Mouse (Mus musculus) activated CD4-positive, CD25-positive, alpha-beta regulatory T cell, adult 4 months (primary cell): ENCODE data around the gene Apeh. TPM values are rescaled to one million over a fixed set of nuclear protein-coding genes. Genes with fewer than 3 reads are reported as not detected.

Experiments
- ATAC-seq: one replicate; pipeline ENCODE4 v1.8.0; 2017
- polyA plus RNA-seq, 2 experiments: library from polyadenylated mRNA; unstranded; fragments of 100-300 nt; shearing (Covaris generic); gene quantifications; one replicate each; pipeline ENCODE4 v1.2.1; 2017

Apeh gene
- polyA plus RNA-seq, 2 experiments from 2014 or later: 39.4 to 45.0 TPM

DNA sequence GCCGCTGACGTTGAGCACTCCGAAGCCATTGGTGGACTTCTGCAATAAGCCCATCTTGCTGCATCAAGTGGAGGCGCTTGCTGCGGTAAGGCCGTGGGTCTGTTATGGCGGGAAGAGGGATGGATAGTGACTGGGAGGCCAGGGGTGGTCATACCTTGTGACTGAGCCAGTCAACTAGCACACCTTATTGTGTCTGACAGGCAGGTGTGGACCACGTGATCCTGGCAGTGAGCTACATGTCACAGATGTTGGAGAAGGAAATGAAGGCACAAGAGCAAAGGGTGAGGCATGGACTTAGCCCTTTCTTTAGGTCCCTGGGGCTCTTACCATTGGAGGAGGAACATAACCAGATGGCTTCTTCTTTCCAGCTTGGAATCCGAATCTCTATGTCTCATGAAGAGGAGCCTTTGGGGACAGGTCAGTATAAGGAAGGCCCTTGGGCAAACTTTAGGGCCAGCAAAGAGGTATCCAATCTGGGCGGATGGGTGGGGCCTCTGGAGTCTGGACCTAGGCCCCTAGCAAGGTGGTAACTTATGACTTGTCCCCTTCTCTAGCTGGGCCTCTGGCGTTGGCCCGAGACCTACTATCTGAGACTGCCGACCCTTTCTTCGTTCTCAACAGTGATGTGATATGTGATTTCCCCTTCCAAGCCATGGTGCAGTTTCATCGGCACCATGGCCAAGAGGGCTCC, 44.7 kb downstream of the Apeh start:
- no peak for ATAC-seq

DNA sequence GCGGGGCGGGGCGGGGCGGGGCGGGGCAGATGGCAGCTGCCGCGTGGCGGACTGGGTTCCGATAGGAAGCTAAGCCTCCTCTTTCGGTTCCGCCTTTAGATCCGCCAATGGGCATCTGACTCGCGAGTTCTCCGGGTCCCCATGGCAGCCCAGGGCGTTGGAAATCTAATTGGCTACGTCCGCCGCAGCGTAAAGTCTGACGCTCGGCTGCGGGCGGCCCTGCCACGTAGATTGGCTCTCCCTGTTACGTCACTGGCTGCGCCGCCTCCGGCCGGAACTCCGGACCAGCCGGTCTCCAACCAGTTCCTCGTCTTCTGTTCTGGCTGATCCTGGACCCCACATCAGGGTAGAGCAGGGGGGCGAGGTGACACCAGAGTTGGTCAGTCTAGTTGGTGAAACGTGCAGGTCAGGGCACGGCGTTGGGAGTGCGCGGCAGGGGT, 45.4 kb downstream of the Apeh start, which contains the start of gene Gmppb:
TSS of gene Gmppb (plus strand) at position 227 of the 440 bp plus-strand sequence.
- peak; percentile 93 for ATAC-seq

DNA sequence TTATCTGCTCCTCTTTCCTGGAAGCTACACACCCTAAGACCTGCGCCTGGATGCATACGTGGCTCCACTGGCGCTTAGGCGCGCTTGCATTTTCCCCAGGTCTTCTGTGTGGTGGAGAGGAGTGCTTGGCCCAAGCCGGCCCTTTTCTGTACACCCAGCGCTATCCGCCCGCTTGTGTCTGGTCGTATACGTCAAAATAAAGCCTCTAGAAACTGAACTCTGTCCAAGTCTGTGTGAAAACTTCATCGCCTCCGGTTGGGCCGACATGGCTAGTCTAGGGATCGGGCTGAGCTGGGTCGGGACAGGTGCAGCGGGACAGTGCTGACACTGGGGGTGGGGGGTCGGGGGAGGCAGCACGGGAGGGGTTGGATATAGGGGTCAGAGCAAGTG, 45.8 kb downstream of the Apeh start:
- no peak for ATAC-seq

DNA sequence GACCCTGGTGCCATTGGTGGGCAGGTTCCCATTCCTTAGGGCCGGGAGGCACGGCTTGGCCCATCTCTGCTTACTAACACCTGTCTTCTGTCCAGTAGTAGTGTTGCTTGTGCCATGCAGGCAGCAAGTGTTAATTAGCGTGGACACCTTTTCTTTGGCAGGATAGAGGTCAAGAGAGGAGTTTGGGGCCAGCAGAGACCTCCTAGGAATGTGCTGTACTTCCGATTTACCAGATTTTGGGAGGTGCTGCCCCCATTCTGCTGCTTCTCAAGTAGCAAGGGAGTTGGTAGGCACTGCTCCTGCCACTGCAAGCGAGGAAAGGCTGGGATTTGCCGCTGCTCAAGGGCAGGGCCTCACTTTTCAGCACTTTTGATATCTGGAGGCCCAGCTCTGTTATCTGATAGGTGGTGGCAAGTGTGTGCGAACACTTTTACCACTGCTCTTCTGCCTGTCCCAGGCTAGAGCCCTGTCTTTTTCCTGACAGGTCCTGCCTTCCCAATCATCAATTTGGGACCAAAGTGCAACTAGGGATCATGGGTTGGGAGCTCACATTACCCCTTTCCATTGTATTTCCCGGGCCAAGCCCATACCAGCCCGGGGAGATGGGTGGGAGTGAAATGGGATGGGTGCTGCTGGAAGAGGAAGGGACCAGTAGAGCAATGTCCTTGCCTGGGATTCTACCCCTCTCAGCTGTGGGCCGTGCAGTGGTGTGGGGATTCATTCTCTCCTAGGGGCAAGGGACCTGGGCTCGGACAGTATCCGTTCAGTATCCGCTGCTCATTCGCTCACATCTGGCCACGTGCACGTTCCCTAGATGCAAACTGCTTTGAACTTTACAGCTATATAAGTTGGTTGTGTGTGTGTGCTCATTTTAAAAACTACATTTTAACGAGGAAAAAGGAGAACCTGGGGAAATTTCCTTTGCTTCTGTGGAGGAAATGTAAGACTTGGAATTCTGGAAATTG, 46.5 kb downstream of the Apeh start:
- no peak for ATAC-seq

DNA sequence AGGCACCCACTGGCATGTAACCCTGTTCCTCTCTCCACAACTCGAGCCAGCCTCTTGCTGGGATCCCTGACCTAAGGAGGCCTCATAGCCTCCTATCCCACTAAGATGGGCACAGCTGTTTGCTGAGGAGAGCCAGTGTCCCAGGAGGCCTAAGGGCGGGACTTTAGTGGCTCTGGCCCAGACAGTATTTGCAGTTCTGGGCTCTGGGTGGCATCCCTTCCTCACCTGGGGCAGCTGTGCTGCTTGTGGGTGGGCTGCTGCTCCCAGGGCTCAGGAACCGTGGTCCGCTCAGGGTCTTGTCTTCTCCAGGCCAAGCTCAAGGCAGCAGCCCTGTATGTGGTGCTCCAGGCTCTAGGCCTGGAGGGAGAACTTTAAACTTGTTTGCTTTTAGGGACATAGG, 47.8 kb downstream of the Apeh start:
- no peak for ATAC-seq

DNA sequence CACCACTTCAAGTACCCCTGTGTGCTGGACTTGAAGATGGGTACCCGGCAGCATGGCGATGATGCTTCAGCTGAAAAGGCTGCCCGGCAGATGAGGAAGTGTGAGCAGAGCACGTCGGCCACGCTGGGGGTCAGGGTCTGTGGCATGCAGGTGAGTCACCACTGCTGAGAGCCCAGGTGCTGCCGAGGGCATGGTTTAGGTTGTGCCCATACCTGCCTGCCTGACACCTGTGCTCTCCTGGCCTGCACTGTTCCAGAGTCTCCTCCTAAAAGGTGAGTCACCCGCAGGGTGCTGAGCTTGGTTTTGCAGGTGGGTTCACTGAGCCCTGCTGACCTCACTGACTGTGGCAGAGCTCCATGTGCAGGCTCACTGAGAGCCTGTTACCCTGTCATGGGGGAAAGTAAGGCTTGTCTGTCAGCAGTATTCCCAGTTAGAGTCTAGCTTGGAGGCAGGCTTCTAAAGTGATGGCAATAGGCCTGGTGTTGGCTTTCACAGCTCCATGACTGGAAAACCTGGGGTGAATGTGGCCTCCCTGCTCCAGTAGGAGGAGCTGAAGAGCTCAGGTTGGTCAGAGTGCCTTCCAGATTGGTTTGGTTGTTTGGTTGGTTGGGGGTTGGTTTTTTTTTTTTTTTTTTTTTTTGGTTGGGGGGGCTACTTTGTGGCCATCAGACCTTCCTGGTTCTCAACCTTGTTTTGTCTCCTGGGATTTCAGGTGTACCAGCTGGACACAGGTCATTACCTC, 49.5 kb downstream of the Apeh start:
- no peak for ATAC-seq

Other genes with a start within 250 kb of the Apeh start
- 10 to 100 TPM; 76.4 to 81.0 TPM for gene Rbm6, start 221.4 kb downstream of the Apeh start, polyA plus RNA-seq
- gene Mon1a, start 206.5 kb downstream of the Apeh start, polyA plus RNA-seq: 10 to 100 TPM; 11.3 to 12.9 TPM
- gene Mst1r, start 187.7 kb downstream of the Apeh start, polyA plus RNA-seq: not detected
- not detected for gene Actl11, start 166.1 kb downstream of the Apeh start, polyA plus RNA-seq
- not detected for gene Camkv, start 158.9 kb downstream of the Apeh start, polyA plus RNA-seq
- gene Traip, start 144.5 kb downstream of the Apeh start, polyA plus RNA-seq: 1 to 10 TPM; 5.0 to 8.2 TPM
- 100 to 1,000 TPM; 132 to 138 TPM for gene Uba7, start 119.1 kb downstream of the Apeh start, polyA plus RNA-seq
- not detected for gene Gm20661, start 111.5 kb downstream of the Apeh start, polyA plus RNA-seq
- under 1 TPM; 0.33 to 0.51 TPM for gene Inka1, start 108.7 kb downstream of the Apeh start, polyA plus RNA-seq
- gene Cdhr4, start 102.1 kb downstream of the Apeh start, polyA plus RNA-seq: 1 to 10 TPM in 1 of 2 experiments, under 1 TPM in 1; 0.93 to 2.5 TPM
- not detected for gene Gm20662, start 98.3 kb downstream of the Apeh start, polyA plus RNA-seq
- gene Ip6k1, start 92.1 kb downstream of the Apeh start, polyA plus RNA-seq: 10 to 100 TPM; 36.7 to 47.6 TPM
- gene Gmppb, start 45.4 kb downstream of the Apeh start, polyA plus RNA-seq: 10 to 100 TPM; 12.9 to 22.2 TPM
- 1 to 10 TPM; 1.3 to 3.3 TPM for gene Amigo3, start 41.4 kb downstream of the Apeh start, polyA plus RNA-seq
- under 1 TPM; 0.40 to 0.48 TPM for gene Mst1, start 14.2 kb downstream of the Apeh start, polyA plus RNA-seq
- 10 to 100 TPM; 49.9 to 75.8 TPM for gene Rnf123, start 11.3 kb downstream of the Apeh start, polyA plus RNA-seq
- gene Bsn, start 95.8 kb upstream of the Apeh start, polyA plus RNA-seq: under 1 TPM; 0.33 to 0.73 TPM
- 1 to 10 TPM; 2.1 to 3.3 TPM for gene Dag1, start 169.4 kb upstream of the Apeh start, polyA plus RNA-seq
- gene Nicn1, start 195.8 kb upstream of the Apeh start, polyA plus RNA-seq: 1 to 10 TPM; 2.8 to 3.0 TPM
- gene Amt, start 202.2 kb upstream of the Apeh start, polyA plus RNA-seq: under 1 TPM; 0.29 to 0.58 TPM
- gene Rhoa, start 211.5 kb upstream of the Apeh start, polyA plus RNA-seq: 100 to 1,000 TPM; 294 to 378 TPM
- 10 to 100 TPM in 1 of 2 experiments, 1 to 10 TPM in 1; 9.7 to 13.5 TPM for gene Tcta, start 211.6 kb upstream of the Apeh start, polyA plus RNA-seq
- gene Gpx1, start 244.3 kb upstream of the Apeh start, polyA plus RNA-seq: 100 to 1,000 TPM; 573 to 811 TPM